Mouse (Mus musculus) stomach, postnatal 0 days (tissue): ENCODE data around the gene Senp2. TPM values are rescaled to one million over a fixed set of nuclear protein-coding genes. Genes with fewer than 3 reads are reported as not detected.
A peak's percentile ranks its signal among the peaks of the same experiment; 100 is the strongest.

Source experiments
- ATAC-seq: fragments of 200-750 bp; cut with Nextera tagmentation; 2 replicates; pipeline ENCODE4 v1.8.0; 2017; ENCODE audit not compliant: low FRiP score, low TSS enrichment
- DNase-seq: peaks from one replicate; pipeline ENCODE4 v3.0.0-alpha.2; 2016; ENCODE audit warnings: low spot score
- H3K27ac ChIP-seq: fragments of 300-500 bp; sonication (generic); replicated peaks from 2 replicates; pipeline ENCODE4 v1.5.1; 2014; ENCODE audit warnings: mild to moderate bottlenecking, control low read depth
- H3K27me3 ChIP-seq: fragments of 300-500 bp; sonication (generic); 2 replicates; pipeline ENCODE4 v1.6.1; 2014; ENCODE audit warnings: low read length; ENCODE audit not compliant: control insufficient read depth, insufficient read depth
- H3K36me3 ChIP-seq: fragments of 300-500 bp; sonication (generic); 2 replicates; pipeline ENCODE4 v1.6.1; 2014; ENCODE audit warnings: low read length, mixed read lengths; ENCODE audit not compliant: control insufficient read depth, insufficient read depth
- H3K4me1 ChIP-seq: fragments of 300-500 bp; sonication (generic); replicated peaks from 2 replicates; pipeline ENCODE4 v1.6.1; 2014; ENCODE audit warnings: antibody characterized with exemption; ENCODE audit not compliant: control insufficient read depth, insufficient read depth
- H3K4me2 ChIP-seq: fragments of 300-500 bp; sonication (generic); replicated peaks from 2 replicates; pipeline ENCODE4 v1.6.1; 2014; ENCODE audit warnings: low read depth, mild to moderate bottlenecking, control low read depth, moderate library complexity
- H3K4me3 ChIP-seq: fragments of 300-500 bp; sonication (generic); 2 replicates; pipeline ENCODE4 v1.5.1; 2014; ENCODE audit warnings: low read depth, low read length, control low read depth
- H3K9ac ChIP-seq: fragments of 300-500 bp; sonication (generic); 2 replicates; pipeline ENCODE4 v1.6.1; 2014; ENCODE audit warnings: mild to moderate bottlenecking, low read length, control low read depth, mixed read lengths
- H3K9me3 ChIP-seq: fragments of 300-500 bp; sonication (generic); 2 replicates; pipeline ENCODE4 v1.6.1; 2016; ENCODE audit warnings: low read length; ENCODE audit not compliant: control insufficient read depth
- CTCF ChIP-seq: IDR thresholded peaks from 2 replicates; pipeline ENCODE4 v1.5.1; 2016; ENCODE audit warnings: antibody characterized with exemption, low read depth, mild to moderate bottlenecking, moderate library complexity
- EP300 ChIP-seq: optimal IDR thresholded peaks from 2 replicates; pipeline ENCODE3; 2016; ENCODE audit warnings: antibody characterized with exemption
- WGBS: fragments of 180-500 bp; shearing (Covaris S2); extraction: QIAGEN DNeasy Blood & Tissue Kit; methylation state at CpG from one replicate; pipeline ENCODE4 v1.1.7; 2014; 5-methylcytosine and 5-hydroxymethylcytosine counted together
- polyA plus RNA-seq: library from polyadenylated mRNA; unstranded; fragments of >200 nt; fragmentation: Nextera tagmentation; extraction: Ambion mirVana; gene quantifications from 2 replicates; pipeline ENCODE4 v1.2.1, GENCODE M21; 2015

Senp2 gene
- polyA plus RNA-seq, 1 experiment from 2014 or later = 18.8 TPM

DNA sequence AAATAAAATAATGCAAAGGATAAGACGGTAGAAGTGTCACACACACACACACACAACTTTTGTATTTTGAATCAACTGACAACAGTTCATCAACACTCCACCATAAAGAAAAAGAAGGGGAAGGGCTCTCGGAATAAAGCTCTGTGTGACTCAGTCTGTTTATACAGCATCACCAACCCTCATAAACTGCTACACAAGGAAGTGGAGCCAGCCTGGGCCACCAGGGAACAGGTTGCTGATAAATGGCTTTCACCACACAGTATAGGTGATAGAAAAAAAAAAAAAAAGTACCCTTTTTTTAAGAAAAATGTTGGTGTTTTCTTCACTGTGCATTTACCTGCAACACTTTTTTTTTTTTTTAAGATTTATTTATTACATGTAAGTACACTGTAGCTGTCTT, 17.5 kb upstream of the Senp2 start:
- 55% methylated on average over 2 of the region's 2 CpGs for WGBS

DNA sequence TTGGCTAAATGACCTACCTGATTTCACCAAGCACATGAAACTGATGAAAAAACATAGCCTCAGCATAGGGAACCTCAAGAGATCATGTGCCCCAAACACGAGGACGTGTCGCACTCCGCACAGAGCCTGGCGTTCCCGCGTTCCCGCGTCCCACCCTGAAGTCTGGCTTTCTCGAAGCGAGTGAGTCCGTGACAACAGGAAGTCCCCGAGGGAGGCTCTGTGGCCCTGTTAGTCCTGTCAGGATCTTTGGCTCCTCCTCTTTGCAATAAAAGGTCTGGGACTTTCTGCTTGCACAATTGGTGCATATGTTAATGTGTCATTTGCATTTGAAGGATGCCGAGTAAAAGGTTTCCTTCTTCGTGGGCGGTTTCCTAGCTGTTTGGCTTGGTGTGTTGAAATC, 14.0 kb upstream of the Senp2 start, which contains the start of gene Liph:
Gene Liph, minus strand, starts transcription at position 360 of the 400 bp plus-strand sequence.
- H3K36me3 ChIP-seq = no peaks in the 10 kb centered on the region
- H3K27me3 ChIP-seq = no peaks in the 10 kb centered on the region
- peak within 1 kb of the TSS; percentile 26 for H3K4me2 ChIP-seq
- 7% methylated on average over 16 of the region's 16 CpGs for WGBS
- H3K4me1 ChIP-seq = no peaks in the 10 kb centered on the region
- TF ChIP-seq CTCF = no peak
- no peak for TF ChIP-seq EP300
- H3K9me3 ChIP-seq = no peaks in the 10 kb centered on the region
- ATAC-seq (peak; percentile 64), DNase-seq (peak; percentile 81)
- H3K4me3 ChIP-seq = peak within 1 kb of the TSS; percentile 8; the same call in 1 of the 2 replicates
- H3K9ac ChIP-seq = 0 out of 2 replicates have a peak within 1 kb of the TSS, but pooled peaks have one; percentile 38
- peak within 1 kb of the TSS; percentile 93 for H3K27ac ChIP-seq

More for the DNA sequence above, 17.5 kb upstream of the Senp2 start:
- Histone ChIP-seq H3K27ac (no peak overlapping the region), H3K4me1 (no peaks in the 10 kb centered on the region), H3K27me3 (no peaks in the 10 kb centered on the region), H3K9me3 (no peaks in the 10 kb centered on the region), H3K9ac (no peak overlapping the region), H3K36me3 (no peaks in the 10 kb centered on the region), H3K4me3 (no peak overlapping the region), H3K4me2 (no peak overlapping the region)
- DNase-seq (no peak), ATAC-seq (peak; percentile 62; the same call in 1 of the 2 replicates)
- no peak for TF ChIP-seq EP300
- TF ChIP-seq CTCF = no peak

DNA sequence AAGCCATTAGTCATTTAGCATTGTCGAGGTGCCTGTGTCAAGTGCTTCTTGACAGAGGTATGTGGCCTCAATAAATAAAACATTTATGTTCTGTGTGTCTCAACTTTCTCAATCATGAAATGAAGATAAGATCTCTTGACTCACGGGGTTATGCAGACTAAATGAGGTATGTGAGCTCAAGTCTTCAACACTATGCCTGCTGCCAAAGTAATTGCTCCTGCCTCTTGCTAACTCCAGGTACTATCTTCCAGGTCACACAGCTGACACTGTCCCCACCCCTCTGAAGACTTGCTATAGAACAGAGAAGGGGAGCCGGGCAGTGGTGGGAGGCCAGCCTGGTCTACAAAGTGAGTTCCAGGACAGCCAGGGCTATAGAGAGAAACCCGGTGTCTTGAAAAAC, 12.9 kb upstream of the Senp2 start:
- 29% methylated on average over 4 of the region's 4 CpGs for WGBS
- DNase-seq = peak; percentile 29
- no peak overlapping the region for H3K9ac ChIP-seq
- no peaks in the 10 kb centered on the region for H3K9me3 ChIP-seq
- H3K27me3 ChIP-seq = no peaks in the 10 kb centered on the region
- H3K36me3 ChIP-seq = no peaks in the 10 kb centered on the region
- H3K4me1 ChIP-seq = no peaks in the 10 kb centered on the region
- no peak for ATAC-seq
- peak overlapping the region; percentile 93 for H3K27ac ChIP-seq
- no peak overlapping the region for H3K4me3 ChIP-seq
- H3K4me2 ChIP-seq = peak overlapping the region; percentile 17; the same call in 1 of the 2 replicates
- TF ChIP-seq CTCF (no peak), EP300 (no peak)

DNA sequence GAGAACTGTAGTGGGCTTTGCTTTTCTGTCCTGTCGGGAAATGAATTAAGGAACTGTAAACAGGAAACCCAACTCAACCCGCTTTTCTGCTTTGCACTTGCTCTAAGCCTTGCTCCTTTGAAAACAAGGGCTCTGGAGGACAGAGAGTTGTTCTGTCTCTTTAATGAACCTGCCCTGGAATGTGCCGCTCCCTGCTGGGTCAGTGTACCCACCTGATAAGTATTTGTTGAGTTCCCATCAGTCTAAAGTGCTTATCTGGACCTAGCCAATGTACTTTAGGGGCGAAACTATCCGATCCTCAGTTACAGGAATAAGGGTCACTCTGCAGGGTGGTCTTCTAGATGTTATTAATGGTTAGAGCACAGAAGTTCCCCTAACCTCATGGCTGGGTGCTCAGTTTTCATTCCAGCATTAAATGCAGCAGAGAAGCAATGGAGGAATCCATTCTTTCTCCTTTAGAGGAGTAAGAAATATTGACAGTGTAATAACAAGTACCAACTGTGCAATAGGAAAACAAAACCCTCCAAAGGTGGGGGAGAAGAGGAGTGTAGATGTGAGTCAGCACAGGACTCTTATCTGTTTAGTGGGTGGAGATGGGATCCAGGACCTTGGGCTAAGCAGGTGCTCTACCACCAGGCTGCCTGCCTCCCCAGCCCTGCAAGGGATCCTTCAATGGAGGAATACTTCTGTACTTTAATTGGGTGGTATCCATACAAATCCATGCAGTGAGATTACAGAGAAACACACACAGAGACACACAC, 12.2 kb upstream of the Senp2 start:
- DNase-seq = peak; percentile 78
- Histone ChIP-seq H3K27me3 (no peaks in the 10 kb centered on the region), H3K4me1 (no peaks in the 10 kb centered on the region), H3K4me2 (peak overlapping the region; percentile 17; the same call in 1 of the 2 replicates), H3K36me3 (no peaks in the 10 kb centered on the region), H3K9me3 (no peaks in the 10 kb centered on the region), H3K27ac (peak overlapping the region; percentile 93), H3K9ac (no peak overlapping the region), H3K4me3 (no peak overlapping the region)
- peak; percentile 78 for ATAC-seq
- 27% methylated on average over 5 of the region's 5 CpGs for WGBS
- TF ChIP-seq CTCF = no peak
- TF ChIP-seq EP300 = peak; percentile 74

DNA sequence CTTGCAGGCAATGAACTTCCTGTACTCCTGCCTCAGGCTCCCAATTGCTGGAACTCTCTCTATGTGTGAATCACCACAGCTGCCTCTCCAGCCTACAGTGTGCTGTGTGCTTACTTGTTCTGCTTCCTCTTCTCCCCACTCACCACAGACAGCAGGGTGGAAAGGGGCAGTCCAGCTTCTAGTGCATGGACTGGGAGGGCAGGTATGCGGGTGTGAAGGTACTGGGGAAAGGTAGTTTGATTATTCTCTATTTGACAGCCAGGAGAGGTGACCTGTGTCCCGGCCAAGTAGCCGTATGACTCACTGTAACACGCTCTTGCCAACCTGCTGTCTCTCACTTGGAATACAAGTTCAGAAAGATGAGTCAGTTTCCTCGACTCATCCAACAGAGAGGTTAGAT, 11.2 kb upstream of the Senp2 start:
- 43% methylated on average over 5 of the region's 5 CpGs for WGBS
- peak; percentile 72 for DNase-seq
- ATAC-seq = peak; percentile 84
- Histone ChIP-seq H3K9me3 (no peaks in the 10 kb centered on the region), H3K4me2 (no peak overlapping the region), H3K4me3 (no peak overlapping the region), H3K27ac (peak overlapping the region; percentile 93), H3K36me3 (no peaks in the 10 kb centered on the region), H3K4me1 (no peaks in the 10 kb centered on the region), H3K9ac (no peak overlapping the region), H3K27me3 (no peaks in the 10 kb centered on the region)
- no peak for TF ChIP-seq CTCF
- TF ChIP-seq EP300 = no peak

DNA sequence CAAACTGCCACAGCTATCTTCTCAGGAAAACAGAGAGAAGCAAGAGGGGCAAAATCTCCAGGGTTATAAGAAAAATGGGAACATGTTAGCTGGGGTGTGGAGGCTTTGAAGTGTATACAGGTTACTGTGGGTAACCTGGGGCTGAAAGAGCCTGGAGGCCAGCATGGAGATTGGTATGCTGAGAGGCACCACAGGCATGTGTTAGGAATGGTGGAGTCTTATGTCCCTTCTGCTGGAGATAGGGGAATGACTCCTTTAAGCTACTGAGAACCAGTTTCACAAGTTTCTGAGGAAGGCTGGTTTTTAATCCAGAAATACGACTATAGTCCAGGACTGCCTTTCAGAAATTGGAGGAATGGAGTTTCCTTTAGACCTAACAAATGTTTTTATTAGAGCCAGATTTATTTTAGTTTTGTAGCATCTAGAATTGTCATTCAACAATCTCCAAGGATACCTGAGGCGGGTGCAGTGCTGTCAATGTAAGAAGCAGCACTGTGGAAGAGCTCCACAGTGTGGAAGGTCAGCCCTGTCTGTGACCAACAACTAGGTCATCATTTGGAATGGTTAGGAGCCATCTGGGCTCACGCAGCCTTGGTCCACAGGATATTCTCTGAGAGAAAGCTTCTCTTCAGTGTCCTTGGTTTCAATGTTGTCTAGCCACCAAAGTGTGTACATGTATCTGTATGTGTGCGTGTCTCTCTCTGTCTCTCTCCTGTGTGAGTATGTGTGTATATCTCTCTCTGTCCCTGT, 9.2 kb upstream of the Senp2 start:
- Histone ChIP-seq H3K4me1 (no peaks in the 10 kb centered on the region), H3K36me3 (no peaks in the 10 kb centered on the region), H3K9ac (no peak overlapping the region), H3K9me3 (no peaks in the 10 kb centered on the region), H3K4me3 (no peak overlapping the region), H3K4me2 (no peak overlapping the region), H3K27me3 (no peaks in the 10 kb centered on the region), H3K27ac (peak overlapping the region; percentile 74)
- DNase-seq (no peak), ATAC-seq (no peak)
- no peak for TF ChIP-seq CTCF
- no peak for TF ChIP-seq EP300
- WGBS = 66% methylated on average over 4 of the region's 4 CpGs
